Mouse (Mus musculus) right cerebral cortex, postnatal 25 days (tissue): ENCODE measurements around the gene Pde6b.

ENCODE experiments used
- DNase-seq: peaks from one replicate; pipeline ENCODE4 v3.0.0; 2022

Pde6b gene

DNA sequence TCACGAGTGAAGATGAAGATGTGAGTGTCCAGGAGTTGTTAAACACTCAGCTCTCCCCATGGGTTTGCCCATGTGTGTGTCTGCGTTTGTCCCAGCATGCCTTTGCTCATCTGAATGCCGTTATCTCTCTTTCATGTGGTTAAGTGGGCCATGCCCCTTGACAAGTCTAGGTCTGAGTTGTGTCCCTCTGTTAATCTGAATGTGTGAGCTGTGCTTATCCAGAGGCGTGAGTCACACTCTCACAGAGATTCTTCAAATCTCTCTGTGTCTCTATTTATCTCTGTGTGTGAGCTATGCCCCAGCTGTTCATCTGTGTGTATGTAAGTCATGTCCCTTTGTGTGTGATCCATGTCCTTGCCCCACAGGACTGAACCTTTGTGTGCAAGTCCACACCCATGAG lies 15.3 kb downstream of the Pde6b start:
- no peak for DNase-seq

DNA sequence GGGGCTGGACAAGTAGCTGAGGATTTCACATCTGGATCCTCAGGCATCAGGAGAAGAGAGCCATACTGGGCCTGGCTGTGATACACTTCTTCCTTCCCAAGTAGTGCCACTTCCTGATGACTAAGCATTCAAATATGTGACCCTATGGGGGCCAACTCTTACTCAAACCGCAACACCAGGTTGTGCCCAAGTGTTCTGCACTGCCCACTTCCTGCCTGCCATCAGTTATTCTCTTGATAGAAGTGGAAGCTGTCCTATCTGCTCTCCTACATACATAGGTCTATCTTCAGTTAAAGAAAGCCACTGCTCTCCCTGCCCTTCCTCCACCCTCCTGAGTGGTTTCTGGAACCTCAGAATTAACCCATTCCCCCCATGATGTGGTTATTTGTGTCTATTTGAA lies 17.3 kb downstream of the Pde6b start:
- DNase-seq: no peak

DNA sequence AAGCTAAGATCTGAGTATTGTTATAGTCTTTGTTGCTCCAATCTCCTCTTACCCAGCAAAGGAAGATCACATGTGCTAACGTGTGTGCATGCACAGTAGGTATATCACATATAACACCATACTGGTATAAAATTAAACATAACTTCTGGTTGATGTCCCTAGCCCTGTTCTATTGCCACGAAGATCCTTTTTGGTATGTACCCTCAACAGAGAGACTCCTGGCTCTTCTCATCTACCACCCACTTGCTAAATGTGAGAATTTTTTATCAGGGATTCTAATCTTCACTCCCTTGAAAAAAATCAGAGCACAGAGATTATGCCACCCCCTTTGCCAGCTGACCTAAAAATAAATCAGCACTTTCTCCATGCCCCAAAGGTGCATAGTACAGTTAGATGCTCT lies 18.8 kb downstream of the Pde6b start:
- DNase-seq: no peak

DNA sequence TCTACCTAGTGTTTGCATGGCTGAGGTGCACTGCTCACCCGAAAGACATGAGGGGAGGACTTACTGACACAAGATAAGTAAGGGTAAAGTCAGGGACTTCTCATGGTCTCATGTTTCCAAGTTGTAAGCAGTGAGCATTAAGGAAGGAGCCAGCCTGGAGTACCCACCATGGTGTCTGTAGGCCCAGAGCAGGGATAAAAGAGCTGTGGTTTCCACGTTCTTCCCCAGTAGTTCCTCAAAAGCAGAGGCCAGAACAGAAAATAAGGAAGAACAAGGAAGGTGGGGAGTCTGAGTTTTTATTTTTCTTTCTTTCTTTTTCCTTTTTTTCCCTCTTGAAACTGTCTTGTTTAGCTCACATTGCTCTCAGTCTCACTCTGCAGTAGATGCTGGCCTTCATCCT lies 26.5 kb downstream of the Pde6b start:
- no peak for DNase-seq

DNA sequence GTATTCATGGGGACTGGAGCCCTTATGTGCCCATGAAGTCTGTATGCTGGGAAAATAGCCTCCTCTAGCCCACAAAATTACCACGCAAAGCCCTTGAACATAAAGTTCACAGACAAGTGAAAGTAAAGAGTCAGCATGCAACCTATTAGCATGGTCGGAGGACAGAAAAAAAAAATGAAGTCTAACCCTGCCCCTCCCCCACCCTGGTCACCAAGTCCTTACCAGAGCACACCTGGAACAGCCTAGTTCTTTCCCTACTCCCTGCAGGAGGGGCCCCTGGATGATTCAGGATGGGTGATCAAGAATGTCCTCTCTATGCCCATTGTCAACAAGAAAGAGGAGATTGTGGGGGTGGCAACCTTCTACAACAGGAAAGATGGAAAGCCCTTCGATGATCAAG lies 34.5 kb downstream of the Pde6b start:
- no peak for DNase-seq

DNA sequence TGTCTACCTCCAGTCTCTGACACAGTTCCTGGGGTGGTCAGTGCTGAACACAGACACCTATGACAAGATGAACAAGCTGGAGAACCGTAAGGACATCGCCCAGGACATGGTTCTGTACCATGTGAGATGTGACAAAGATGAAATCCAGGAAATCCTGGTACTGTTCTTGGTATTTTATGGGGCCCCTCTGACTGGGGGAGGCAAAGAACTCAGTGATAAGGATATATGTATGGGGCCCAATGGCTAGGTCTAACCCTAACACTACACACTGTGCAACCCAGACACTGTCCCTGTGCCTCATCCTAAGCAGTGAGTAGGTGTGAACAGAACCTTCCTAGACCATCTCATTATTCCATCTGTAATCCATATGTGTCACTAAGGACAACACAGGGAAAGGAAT lies 35.2 kb downstream of the Pde6b start:
- no peak for DNase-seq

DNA sequence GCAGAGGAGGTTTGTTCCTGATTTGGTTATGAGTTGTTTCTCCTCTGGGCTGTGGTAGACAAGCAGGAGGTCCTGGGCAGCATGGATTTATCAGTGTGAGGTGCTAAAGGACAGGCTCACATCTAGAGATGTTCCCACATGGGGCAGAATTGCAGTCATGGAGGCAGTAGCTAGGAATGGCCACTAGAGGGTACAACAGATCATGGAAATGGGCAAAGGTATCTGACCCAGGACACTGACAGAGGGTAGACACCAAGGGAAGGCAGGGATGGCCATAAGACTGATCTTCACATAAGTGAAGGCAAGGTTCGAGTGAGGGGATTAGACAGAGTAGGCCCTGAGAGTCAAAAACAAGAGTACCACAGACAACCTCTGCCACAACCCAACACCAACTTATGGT lies 39.0 kb downstream of the Pde6b start:
- peak; percentile 20 for DNase-seq

DNA sequence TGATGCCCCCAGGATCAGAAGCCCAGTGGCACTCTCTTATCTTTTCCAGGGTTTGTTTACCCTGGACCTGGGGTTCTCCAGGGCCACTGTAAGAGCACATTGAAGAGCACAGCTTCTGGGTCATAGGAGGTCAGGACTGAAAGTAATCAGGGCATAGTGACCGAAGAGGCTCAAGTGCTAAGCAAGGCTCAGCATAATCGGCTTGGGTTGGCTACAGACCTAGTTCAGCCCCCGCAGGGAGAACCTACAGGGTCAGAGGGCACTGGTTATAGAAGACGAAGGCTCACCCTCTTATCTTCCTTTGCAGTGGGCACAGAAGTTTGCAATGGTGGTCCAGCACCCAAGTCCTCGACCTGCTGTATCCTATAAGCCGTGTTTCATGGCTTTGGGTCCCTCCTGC lies 43.0 kb downstream of the Pde6b start:
- DNase-seq: no peak

DNA sequence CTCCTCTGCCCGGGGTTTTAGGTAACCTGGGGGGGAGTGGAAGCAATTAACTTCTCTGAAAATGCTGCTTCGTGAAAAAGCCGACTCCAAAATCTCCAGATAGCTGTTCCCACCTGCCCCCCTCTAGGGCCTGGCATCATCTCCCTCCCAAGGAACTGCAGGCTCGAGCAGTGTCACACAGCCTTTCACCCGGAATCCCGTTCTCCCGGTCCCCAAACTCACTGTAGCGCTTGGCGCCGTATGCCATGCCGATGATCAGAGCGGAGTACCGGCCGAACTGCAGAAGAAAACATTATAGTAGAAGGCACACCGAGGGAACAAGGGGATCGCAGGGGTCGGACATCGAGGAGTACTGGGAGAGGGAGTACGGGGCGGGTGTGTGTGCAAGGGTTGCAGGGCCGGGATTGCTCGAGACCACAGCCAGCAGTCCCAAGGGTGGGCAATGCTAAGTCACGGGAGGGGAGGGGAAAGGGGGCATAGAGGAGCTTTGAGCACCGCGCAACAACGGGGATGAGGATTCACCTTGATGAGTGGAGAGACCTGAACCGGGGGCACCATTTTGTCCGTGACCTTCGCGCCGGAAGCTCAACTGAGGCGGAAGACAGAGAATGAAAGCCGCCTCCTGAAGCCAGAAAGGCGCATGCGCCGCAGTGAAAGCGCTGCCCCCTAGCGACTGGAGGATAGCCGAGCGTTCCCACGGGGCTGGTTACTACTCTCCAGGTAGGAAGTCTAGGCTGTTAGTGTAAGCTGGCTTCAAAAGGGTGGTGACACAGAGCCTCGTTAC lies 45.8 kb downstream of the Pde6b start, which contains the start of gene Atp5k:
TSS of gene Atp5k (minus strand) at position 645 of the 784 bp plus-strand sequence.
- peak; percentile 91 for DNase-seq

DNA sequence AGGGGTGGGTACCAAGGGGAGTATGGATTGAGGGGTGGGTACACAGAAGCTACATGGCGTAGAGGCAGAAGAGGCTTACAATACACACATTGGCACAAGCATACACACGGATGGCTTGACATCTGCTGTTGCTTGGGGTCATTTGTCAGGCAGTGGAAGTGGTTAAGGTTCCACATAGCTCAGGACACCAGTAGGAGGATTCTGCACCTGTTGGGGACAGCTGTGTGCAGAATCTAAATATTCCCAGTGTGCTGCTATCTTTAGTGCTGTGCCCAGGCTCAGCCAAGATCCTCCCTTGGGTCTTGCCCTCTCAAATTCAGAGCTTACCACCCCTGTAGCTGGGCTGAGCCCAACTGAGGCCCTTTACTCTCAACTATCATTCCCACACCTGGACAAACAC lies 47.9 kb downstream of the Pde6b start:
- no peak for DNase-seq

DNA sequence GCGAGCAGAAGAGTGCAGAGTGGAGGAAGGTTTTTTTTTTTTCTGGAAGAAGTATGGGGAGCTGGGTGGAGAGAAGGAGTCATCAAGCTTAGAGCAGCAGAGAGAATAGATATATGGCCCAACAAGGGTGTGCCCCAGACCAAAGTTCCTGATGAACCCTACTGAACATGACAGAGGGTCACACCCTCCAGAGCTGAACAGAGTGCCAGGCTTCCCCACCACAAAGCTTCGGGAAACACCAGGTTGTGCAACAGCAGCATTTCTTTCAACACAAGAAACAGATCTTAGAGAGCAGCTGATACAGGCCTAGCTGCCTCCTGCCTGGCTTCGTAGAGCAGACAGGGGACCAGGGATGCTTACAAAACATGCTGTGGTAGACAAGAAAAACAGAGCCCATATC lies 58.8 kb downstream of the Pde6b start:
- no peak for DNase-seq

DNA sequence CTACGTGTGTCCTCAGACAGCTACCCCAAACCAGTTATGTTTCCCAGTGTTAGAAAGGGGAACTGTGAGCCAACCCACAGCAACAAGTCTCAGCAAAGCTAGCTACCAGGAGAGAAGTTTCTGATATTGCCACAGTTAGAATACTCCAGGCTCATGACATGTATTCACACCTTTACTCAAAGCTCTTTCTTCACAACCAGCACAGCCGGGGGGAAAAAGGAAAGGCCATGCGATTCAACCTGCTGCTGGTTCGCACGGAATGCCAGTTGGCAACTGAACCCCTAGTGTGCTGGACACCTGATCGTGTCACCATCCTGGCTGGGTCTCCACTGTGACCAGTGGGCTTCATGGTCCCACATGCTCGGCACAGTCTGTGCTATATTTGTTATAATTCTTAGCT lies 59.7 kb downstream of the Pde6b start:
- no peak for DNase-seq

DNA sequence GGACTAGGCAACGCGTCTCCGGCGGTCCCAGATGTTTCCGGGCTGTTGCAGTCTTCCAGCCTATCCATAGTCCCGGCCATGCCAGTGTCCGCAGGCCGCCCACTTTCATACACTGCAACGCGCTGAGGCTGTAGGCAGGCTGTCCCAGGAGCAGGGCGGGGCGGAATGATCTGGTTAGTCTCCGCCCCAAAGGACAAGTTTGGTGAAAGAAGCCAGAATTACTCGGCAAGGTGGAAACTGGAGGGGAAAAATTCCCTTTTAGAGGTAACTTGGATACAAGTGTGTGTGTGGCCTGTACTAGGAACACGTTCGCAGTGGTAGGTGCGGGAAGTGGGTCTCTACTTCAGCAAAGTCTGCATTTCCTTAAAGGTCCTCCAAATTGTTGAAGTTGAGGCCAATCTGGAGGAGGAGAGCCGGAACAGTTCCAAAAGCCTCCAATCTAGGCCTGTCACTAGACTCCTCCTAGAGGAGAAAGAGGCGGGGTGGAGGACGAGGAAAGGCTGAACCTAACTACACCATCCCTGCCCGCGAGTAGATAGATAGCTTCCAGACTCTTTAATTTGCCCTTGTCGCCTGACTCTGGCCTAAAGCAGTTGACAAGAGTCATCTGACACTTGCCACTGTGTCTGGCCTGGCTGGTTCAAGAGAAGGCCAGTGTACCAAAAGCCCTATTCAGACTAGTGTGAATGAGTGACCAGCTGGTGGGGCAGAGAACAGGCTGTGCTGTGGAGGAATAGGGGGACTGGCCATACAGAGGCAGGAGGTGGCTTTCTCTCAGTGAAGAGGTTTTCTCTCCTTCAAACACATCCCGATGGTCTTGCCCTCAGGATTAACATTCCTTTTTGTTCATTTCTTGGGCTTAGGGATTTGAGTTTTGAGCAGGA lies 60.8 kb downstream of the Pde6b start, which contains the start of gene Mfsd7a:
TSS of gene Mfsd7a (minus strand) at position 107 of the 884 bp plus-strand sequence.
- no peak for DNase-seq

DNA sequence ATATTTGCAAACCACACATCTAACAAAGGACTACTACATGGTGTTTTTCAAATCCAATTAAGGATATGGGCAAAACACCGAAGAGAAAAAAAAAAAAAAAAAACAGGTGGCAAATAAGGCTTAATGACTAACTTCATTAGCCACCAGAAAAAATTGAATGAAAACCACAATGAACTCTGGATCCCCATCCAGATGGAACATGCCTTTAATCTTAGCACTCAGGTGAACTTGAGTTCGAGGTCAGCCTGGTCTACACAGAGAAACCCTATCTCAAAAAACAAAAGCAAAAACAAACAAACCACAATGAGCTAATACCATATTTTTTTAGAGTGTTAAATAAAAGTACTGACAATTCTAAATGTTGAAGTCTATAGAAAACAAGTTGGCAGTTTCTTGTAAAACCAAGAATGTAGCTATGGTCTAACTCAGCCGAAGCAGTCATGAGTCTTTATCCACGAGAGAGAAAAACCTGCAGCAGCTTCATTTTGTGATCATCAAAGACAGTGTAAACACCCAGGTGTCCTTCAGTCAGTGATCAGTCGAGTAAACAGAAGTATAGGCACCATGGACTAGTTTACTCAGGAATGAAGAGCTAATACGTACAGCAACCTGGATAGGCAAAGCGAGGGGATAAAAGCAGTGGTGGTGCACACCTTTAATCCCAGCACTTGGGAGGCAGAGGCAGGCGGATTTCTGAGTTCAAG lies 62.8 kb downstream of the Pde6b start:
- no peak for DNase-seq

DNA sequence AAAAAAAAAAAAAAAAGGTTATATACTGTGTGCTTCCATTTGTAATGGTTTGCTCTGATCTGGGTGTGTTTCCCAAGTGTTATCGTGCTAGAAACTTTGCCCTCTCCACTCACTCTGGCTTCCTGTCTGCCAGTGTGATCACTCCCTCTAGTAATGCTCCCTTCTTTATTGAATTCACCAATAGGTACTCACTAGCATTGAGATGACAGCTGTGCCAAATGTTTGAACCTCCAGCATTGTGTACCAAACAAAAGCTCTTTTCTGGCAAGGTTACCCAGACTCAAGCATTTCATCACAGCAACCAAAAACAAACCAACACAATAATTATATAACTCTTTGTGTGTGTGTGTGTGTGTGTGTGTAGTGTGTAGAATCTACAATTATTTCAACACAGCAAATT lies 63.4 kb downstream of the Pde6b start:
- no peak for DNase-seq

DNA sequence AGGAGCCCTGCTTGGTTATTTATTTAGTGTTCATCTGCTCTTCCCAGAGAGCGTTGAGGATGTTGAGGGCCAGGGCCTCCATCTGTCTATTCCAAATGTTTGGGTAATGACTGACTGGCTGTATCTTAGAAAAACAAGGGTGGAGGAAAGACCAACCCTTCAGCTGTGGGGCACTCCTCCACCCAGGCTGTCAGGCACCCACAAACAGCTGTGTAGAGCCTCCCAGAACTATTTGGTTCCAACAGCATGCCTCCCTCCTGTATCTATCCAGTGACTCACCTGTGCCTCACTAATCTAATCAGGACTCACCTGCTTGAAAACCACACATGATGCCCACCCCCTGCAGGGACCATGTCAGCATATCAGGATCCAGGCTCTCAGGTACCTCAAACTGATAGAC lies 64.2 kb downstream of the Pde6b start:
- DNase-seq: no peak

DNA sequence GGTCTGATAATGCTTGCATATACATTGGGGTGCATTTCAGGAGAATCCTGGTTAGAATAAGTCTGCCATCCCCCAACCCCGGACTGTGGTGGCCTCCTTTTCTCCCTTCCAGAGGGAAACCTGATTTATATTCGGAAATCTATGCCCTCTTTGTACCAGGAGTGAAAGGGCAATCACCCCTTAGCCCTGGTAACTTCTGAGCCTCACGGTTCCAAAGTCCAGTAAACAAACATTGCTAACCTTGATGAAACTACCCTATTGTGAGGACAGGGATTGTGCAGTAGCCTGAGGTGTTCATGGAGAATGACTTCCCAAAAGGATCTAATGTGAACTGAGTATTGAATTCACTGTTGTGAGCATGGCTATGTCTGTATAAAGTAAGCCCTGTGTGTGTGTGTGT lies 65.9 kb downstream of the Pde6b start:
- no peak for DNase-seq

DNA sequence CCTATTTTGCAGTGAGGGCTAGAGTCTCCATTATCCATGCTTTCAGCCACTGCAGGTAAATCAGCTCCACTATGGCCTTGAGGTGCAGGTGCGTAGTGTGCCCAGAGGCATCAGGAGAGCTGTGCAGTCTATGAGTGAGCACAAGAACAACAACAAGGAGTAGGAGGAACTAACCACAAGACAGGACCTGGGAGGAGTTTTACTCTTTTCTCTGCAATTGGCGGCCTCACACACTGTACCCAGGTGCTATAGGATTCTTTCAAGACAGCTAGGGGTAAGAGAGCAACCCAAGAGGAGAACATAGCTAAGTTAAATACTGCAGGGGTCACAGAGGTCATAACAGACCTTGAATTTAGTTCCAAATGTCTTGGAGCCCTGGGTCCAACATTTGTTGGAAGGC lies 70.5 kb downstream of the Pde6b start:
- DNase-seq: no peak

DNA sequence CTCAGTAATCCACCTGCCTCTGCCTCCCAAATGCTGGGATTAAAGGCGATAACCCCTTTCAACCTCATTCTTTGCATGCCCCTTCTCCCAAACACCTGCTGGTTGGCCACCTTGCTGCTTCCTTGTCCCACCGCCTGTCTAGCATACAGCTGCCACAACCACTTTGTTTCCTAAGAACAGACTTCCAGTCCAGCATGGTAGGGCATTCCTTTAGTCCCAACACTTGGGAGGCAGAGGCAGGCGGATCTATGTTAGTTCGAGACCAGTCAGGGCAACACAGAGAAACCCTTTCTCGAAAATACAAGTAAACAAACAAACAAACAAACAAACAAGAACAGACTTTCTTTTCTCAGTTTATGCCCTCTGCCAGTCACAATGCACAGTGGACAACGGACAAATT lies 72.3 kb downstream of the Pde6b start:
- DNase-seq: no peak

DNA sequence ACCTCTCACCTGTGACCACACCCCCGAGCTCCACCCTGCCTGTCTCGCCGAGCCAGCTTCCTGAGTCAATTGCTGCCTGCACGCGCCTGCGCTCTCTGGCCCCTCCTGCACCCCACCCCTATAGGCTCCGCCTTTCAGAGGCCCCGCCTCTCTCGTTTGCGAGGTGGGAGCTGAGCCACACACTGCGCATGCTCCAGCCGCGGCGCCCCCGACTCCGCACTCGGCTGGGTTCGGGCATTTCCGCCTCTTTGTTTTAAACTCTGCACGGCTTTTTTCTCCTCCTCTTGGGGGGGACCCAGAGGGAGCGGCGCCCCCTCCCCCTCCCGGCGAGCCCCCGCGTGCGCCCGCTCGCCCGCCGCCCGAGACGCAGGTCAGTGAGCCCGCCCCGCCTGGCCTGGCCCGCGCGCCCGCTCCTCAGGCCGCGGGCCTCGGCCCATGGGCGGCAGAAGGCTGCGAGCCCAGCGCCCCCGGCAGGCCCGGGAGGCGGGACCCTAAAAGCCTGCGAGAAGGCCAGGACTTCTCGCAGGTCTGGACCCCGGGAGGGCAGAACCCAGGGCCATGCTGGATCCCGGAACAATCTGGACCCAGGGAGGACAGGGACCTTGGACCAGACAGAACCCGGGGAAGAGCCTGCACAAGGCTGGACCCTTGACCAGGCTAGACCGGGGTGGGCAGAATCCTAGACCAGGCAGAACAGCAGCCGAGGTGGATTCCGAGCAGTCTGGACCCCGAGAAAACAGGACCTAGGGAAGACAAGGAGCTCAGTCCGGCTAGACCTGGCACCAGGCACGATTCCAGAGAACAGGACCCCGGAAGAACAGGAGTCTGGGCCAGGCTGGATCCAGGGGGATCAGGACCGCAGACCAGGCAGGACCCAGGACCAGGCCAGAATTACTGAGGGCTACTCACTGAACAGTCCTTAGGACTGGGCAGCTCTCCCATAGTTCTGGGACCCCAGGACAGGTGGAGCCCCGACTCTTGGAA lies 73.2 kb downstream of the Pde6b start, which contains the start of gene Pcgf3:
TSS of gene Pcgf3 (plus strand) at position 151 of the 984 bp plus-strand sequence.
- DNase-seq: peak; percentile 96

DNA sequence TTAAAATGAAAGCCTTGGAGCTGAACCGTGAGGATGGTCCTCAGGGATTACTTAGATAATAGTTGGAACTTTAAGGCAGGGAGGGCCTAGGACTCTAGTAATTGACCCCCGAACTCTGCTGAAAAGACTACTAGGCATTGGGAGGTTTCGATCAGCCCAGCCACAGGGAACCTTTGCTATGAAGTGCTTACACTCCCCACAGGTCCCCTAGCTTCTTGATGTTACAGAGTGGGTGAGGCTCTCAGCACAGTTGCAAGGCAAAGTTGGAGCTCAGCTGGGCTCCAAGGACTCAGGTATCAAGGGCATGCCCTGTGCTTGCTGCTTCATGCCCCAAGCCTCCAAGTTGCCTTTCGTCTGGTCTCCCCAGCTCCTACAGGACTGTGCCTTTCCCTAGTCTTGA lies 74.3 kb downstream of the Pde6b start:
- DNase-seq: no peak
